Mouse (Mus musculus): ENCODE measurements around the gene Mbl2.

GRCm38 (mm10) chr19:30256339-30256738 lies 23.6 kb downstream of the Mbl2 start:
- TF ChIP-seq CTCF (IDR thresholded peaks at IDR 0.05; ENCODE audit: low read depth, low read length) (no peak), GATA2 (IDR thresholded peaks at IDR 0.05; ENCODE audit: borderline replicate concordance, low read depth, low read length) (no peak), GATA1 (IDR thresholded peaks at IDR 0.05; ENCODE audit: borderline replicate concordance, low read length) (no peak), POLR2AphosphoS5 (IDR thresholded peaks at IDR 0.05; ENCODE audit: insufficient replicate concordance, low read depth, low read length) (no peak), TAL1 (conservative IDR thresholded peaks at IDR 0.05; ENCODE audit: low read depth, low read length) (no peak)

All from G1E (cell line).